Mouse (Mus musculus): Measurements from ENCODE around the gene Pusl1.

DNA sequence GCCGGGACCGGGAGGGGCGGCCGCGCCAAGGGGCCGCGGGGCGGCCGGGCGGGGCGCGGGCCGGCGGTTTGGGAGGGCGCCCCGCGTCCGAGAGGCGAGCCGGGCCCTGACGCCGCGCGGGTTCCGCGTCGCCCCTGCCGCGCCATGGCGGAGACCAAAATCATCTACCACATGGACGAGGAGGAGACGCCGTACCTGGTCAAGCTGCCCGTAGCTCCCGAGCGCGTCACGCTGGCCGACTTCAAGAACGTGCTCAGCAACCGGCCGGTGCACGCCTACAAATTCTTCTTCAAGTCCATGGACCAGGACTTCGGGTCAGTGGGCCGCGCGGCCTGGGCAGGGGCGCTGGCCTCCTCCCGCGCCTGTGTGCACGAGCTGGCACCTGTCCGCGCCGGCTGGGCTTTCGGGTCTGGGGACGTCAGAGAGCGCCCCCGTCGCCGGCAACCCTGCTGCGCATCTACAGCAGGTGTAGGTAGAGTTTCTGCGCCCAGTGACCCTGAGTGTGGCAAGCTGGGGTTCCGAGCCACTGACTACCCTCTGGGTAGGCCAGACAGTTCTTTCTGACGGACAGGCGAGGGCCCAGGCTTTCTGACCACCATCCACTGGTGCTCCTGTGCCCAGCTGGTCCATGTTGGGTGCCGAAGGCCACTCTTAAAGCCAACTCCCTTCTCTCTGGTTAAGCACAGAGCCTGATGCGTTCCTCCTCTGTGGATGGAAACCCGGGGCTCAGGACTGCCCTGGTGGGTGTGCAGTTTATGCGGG lies 43.8 kb downstream of the Pusl1 start:
- TF ChIP-seq CTCF (IDR thresholded peaks at IDR 0.05; ENCODE audit: borderline replicate concordance, insufficient read depth, low read length) (no peak), POLR2A (IDR thresholded peaks at IDR 0.05; ENCODE audit: low read depth, low read length) (no peak)
